Mouse (Mus musculus): ENCODE data around the gene Faxc.
A peak's percentile ranks its signal among the peaks of the same experiment; 100 is the strongest.

Faxc gene

GRCm38 (mm10) chr4:21930971-21931771 lies at the start of gene Faxc:
TSS of gene Faxc (plus strand) at chr4:21931329.
- DNase-seq = peak; percentile 83

GRCm38 (mm10) chr4:21882806-21883205 lies 48.3 kb upstream of the Faxc start:
- no peak for DNase-seq

GRCm38 (mm10) chr4:21885831-21886230 lies 45.3 kb upstream of the Faxc start:
- DNase-seq = no peak

- DNase-seq = peak; percentile 29
Measured at GRCm38 (mm10) chr4:21931772-21932630, 872 bp downstream of the Faxc start.

- DNase-seq = no peak
Measured at GRCm38 (mm10) chr4:21935378-21935777, 4.2 kb downstream of the Faxc start.

GRCm38 (mm10) chr4:21936424-21936823 lies 5.3 kb downstream of the Faxc start:
- no peak for DNase-seq

GRCm38 (mm10) chr4:21937890-21938289 lies 6.8 kb downstream of the Faxc start:
- DNase-seq = no peak

GRCm38 (mm10) chr4:21944672-21945071 lies 13.5 kb downstream of the Faxc start:
- DNase-seq = no peak

- DNase-seq = no peak
Measured at GRCm38 (mm10) chr4:21951444-21951843, 20.3 kb downstream of the Faxc start.

- no peak for DNase-seq
Measured at GRCm38 (mm10) chr4:21952255-21952654, 21.1 kb downstream of the Faxc start.

GRCm38 (mm10) chr4:21957570-21958321 lies 26.6 kb downstream of the Faxc start:
- peak; percentile 15 for DNase-seq

GRCm38 (mm10) chr4:21971949-21972348 lies 40.8 kb downstream of the Faxc start:
- no peak for DNase-seq

- peak; percentile 56 for DNase-seq
Measured at GRCm38 (mm10) chr4:21974126-21974525, 43.0 kb downstream of the Faxc start.

- no peak for DNase-seq
Measured at GRCm38 (mm10) chr4:21980471-21980870, 49.3 kb downstream of the Faxc start.

- DNase-seq = no peak
Measured at GRCm38 (mm10) chr4:21982449-21982848, 51.3 kb downstream of the Faxc start.

GRCm38 (mm10) chr4:21986857-21987256 lies 55.7 kb downstream of the Faxc start:
- DNase-seq = no peak

- DNase-seq = no peak
Measured at GRCm38 (mm10) chr4:21987460-21987859, 56.3 kb downstream of the Faxc start.

- no peak for DNase-seq
Measured at GRCm38 (mm10) chr4:21989571-21990091, 58.5 kb downstream of the Faxc start.

GRCm38 (mm10) chr4:21990580-21991235 lies 59.6 kb downstream of the Faxc start:
- DNase-seq = no peak

- DNase-seq = no peak
Measured at GRCm38 (mm10) chr4:22017656-22018379, 86.7 kb downstream of the Faxc start.

- no peak for DNase-seq
Measured at GRCm38 (mm10) chr4:22018414-22018813, 87.3 kb downstream of the Faxc start.

- DNase-seq = no peak
Measured at GRCm38 (mm10) chr4:22029951-22030350, 98.8 kb downstream of the Faxc start.

Measured in cerebellum, adult 11-12 months (tissue).